Mouse (Mus musculus): ENCODE data around the gene Greb1. TPM values are rescaled to one million over a fixed set of nuclear protein-coding genes. Genes with fewer than 3 reads are reported as not detected.

Greb1 gene
- polyA plus RNA-seq, 1 experiment from 2014 or later: 0.38 TPM

DNA sequence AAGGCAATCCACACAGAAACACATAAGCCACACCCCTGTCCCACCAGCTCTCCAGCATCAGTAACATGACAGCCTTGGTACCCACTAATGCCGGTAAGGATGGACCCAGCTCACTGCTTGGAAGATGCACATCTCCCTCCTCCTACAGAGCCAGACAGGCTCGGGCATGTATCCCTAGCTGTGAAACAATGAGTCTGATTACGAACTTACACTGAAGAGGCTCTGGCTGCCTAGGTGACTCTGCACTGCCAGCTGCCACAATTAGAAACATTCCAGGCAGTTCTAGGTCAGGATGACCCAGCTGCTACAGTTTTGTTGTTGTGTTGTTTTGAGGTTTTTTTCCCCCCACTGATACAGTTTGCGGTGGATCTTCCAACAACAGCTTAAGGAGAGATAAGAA, 40.4 kb downstream of the Greb1 start:
- ATAC-seq (replicated peaks; ENCODE audit: extremely low read depth, insufficient read depth, low FRiP score): no peak
- whole genome bisulfite sequencing: 36% methylated on average over 4 of the region's 4 CpGs
- Histone ChIP-seq H3K9ac (ENCODE audit: low read length) (no peak overlapping the region), H3K9me3 (replicated peaks; ENCODE audit: control insufficient read depth, low read length) (no peaks in the 10 kb centered on the region), H3K36me3 (ENCODE audit: control insufficient read depth, insufficient read depth) (no peaks in the 10 kb centered on the region), H3K4me2 (ENCODE audit: low read depth, low read length) (no peak overlapping the region), H3K4me3 (ENCODE audit: low read length) (no peak overlapping the region), H3K27me3 (ENCODE audit: control insufficient read depth, insufficient read depth, low read length) (no peaks in the 10 kb centered on the region), H3K27ac (ENCODE audit: low read length) (no peak overlapping the region), H3K4me1 (ENCODE audit: control insufficient read depth, insufficient read depth, low read length) (0 out of 2 replicates have a peak, but pooled peaks cover 3% of the 10 kb centered on the region)

DNA sequence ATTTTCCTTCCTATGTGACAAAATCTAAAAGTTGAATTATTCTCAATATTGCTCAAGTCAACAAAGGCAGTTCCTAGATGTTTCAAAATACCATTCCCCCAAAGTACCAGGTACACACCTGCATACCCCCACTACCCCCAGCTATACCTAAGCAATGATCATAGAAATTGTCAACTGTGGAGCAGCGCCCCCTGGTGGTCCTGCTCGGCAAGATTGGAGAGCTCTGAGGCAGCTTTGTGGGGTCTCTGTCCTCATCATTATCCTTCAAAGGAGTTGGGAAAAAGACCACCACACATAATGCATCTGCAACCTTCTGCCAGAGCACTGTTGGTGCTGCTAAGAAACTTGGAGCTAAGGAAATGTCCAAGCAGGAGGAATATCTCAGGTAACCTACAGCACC, 46.4 kb downstream of the Greb1 start:
- ATAC-seq (replicated peaks; ENCODE audit: extremely low read depth, insufficient read depth, low FRiP score): no peak
- Histone ChIP-seq H3K27ac (ENCODE audit: low read length) (no peak overlapping the region), H3K27me3 (ENCODE audit: control insufficient read depth, insufficient read depth, low read length) (no peaks in the 10 kb centered on the region), H3K4me3 (ENCODE audit: low read length) (no peak overlapping the region), H3K9me3 (replicated peaks; ENCODE audit: control insufficient read depth, low read length) (no peaks in the 10 kb centered on the region), H3K9ac (ENCODE audit: low read length) (no peak overlapping the region), H3K4me1 (ENCODE audit: control insufficient read depth, insufficient read depth, low read length) (peaks cover 3% of the 10 kb centered on the region), H3K4me2 (ENCODE audit: low read depth, low read length) (no peak overlapping the region), H3K36me3 (ENCODE audit: control insufficient read depth, insufficient read depth) (no peaks in the 10 kb centered on the region)
- 0% methylated on average over 2 of the region's 2 CpGs for WGBS

DNA sequence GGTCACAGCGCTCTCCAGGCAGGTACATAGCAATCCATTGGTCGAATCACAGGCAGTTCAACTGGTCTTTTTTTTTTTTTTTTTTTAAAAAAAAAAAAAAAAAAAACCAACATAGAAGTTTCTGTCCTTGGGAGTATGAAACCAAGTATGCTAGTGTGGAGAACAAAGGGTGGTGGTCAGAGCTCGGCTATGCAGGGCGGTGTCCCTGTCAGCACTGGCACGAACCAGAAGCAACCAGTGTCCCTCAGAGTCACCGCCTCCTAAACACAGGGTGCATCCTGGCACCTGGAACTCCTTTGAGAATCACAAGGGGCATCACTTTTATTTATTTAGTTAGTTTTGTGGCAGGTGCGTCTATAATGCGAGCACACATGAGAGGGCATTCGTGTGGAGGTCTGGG, 47.1 kb downstream of the Greb1 start:
- H3K4me2 ChIP-seq (ENCODE audit: low read depth, low read length): no peak overlapping the region
- no peak overlapping the region for H3K9ac ChIP-seq (ENCODE audit: low read length)
- no peaks in the 10 kb centered on the region for H3K27me3 ChIP-seq (ENCODE audit: control insufficient read depth, insufficient read depth, low read length)
- H3K36me3 ChIP-seq (ENCODE audit: control insufficient read depth, insufficient read depth): no peaks in the 10 kb centered on the region
- WGBS: 79% methylated on average over 9 of the region's 9 CpGs
- ATAC-seq (replicated peaks; ENCODE audit: extremely low read depth, insufficient read depth, low FRiP score): no peak
- peaks cover 3% of the 10 kb centered on the region for H3K4me1 ChIP-seq (ENCODE audit: control insufficient read depth, insufficient read depth, low read length)
- no peak overlapping the region for H3K4me3 ChIP-seq (ENCODE audit: low read length)
- H3K27ac ChIP-seq (ENCODE audit: low read length): no peak overlapping the region
- H3K9me3 ChIP-seq (replicated peaks; ENCODE audit: control insufficient read depth, low read length): no peaks in the 10 kb centered on the region

DNA sequence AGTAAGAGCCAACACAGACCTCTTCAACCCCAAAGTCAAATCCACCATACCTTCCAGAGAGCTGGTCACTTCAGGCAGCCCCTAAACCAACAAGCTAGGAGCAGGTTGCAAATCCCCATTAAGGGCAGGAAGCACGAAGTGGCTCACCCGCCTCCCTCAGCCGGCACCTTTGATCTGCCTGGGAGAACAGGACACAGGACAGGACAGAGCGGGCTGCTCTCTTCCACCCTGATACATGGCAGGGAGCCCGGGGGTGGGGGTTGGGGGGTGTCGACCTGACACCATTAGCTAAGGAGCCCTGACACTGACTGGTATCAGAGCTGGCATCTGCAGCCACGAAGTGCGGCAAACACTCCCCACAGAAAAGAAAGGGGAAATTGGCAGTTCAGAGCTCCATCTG, 47.6 kb downstream of the Greb1 start:
- Histone ChIP-seq H3K9me3 (replicated peaks; ENCODE audit: control insufficient read depth, low read length) (no peaks in the 10 kb centered on the region), H3K36me3 (ENCODE audit: control insufficient read depth, insufficient read depth) (no peaks in the 10 kb centered on the region), H3K4me2 (ENCODE audit: low read depth, low read length) (no peak overlapping the region), H3K4me3 (ENCODE audit: low read length) (no peak overlapping the region), H3K27ac (ENCODE audit: low read length) (no peak overlapping the region), H3K9ac (ENCODE audit: low read length) (no peak overlapping the region), H3K27me3 (ENCODE audit: control insufficient read depth, insufficient read depth, low read length) (no peaks in the 10 kb centered on the region), H3K4me1 (ENCODE audit: control insufficient read depth, insufficient read depth, low read length) (peaks cover 3% of the 10 kb centered on the region)
- no peak for ATAC-seq (replicated peaks; ENCODE audit: extremely low read depth, insufficient read depth, low FRiP score)
- 21% methylated on average over 8 of the region's 8 CpGs for WGBS

DNA sequence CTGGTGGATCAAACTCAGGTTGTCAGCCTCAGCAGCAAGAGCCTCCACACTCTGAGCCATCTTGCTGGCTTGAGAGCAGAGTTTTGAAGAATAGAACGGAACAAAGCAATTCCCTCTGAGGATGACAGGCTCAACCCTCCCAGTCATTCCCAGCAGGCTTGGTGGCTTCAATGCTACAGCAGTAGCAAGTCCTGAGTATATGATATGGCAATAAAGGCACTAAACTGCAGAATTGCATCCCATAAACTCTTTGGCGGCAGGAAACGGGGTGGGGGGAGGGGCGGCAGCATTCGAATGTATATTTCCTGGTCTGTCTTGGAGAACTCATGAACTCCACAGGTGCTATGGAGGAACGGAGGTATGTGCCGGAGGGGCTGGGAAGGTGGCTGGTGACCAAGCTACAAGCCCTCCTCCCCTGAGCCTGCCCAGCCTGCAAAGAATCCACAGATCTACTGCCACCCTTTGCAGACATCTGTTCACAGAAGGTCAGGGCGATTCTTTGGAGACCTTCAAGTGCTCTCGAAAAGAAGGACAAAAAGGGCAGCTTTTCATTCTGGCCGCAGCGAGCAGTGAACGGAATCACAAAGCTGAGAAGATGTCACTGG, 48.3 kb downstream of the Greb1 start:
- ATAC-seq (replicated peaks; ENCODE audit: extremely low read depth, insufficient read depth, low FRiP score): no peak
- no peak overlapping the region for H3K4me2 ChIP-seq (ENCODE audit: low read depth, low read length)
- no peaks in the 10 kb centered on the region for H3K27me3 ChIP-seq (ENCODE audit: control insufficient read depth, insufficient read depth, low read length)
- H3K36me3 ChIP-seq (ENCODE audit: control insufficient read depth, insufficient read depth): no peaks in the 10 kb centered on the region
- WGBS: 64% methylated on average over 12 of the region's 12 CpGs
- H3K9ac ChIP-seq (ENCODE audit: low read length): no peak overlapping the region
- no peaks in the 10 kb centered on the region for H3K9me3 ChIP-seq (replicated peaks; ENCODE audit: control insufficient read depth, low read length)
- H3K27ac ChIP-seq (ENCODE audit: low read length): no peak overlapping the region
- H3K4me1 ChIP-seq (ENCODE audit: control insufficient read depth, insufficient read depth, low read length): peaks cover 3% of the 10 kb centered on the region
- no peak overlapping the region for H3K4me3 ChIP-seq (ENCODE audit: low read length)

DNA sequence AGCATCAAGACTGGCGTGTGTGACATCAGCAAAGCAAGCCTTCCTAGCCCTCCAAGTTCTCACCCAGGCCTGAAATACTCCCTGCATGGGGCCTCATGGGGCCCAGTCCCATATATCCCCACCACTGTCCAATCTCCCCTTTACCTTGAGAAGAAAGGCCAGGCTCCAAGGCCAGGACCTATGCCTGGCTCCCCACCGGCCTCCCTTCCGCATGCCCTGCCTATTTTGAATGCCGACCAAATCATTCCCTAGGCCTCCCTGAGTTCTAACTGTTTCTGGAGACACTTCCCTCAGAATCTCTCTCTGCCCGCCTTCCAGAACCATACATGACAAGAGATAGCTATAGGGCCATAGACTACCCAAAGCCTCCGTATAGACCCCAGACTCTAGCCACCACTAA, 49.1 kb downstream of the Greb1 start:
- ATAC-seq (replicated peaks; ENCODE audit: extremely low read depth, insufficient read depth, low FRiP score): no peak
- Histone ChIP-seq H3K4me1 (ENCODE audit: control insufficient read depth, insufficient read depth, low read length) (peaks cover 3% of the 10 kb centered on the region), H3K4me3 (ENCODE audit: low read length) (no peak overlapping the region), H3K27me3 (ENCODE audit: control insufficient read depth, insufficient read depth, low read length) (no peaks in the 10 kb centered on the region), H3K27ac (ENCODE audit: low read length) (no peak overlapping the region), H3K9ac (ENCODE audit: low read length) (no peak overlapping the region), H3K9me3 (replicated peaks; ENCODE audit: control insufficient read depth, low read length) (no peaks in the 10 kb centered on the region), H3K36me3 (ENCODE audit: control insufficient read depth, insufficient read depth) (no peaks in the 10 kb centered on the region), H3K4me2 (ENCODE audit: low read depth, low read length) (no peak overlapping the region)
- 91% methylated on average over 6 of the region's 6 CpGs for WGBS

DNA sequence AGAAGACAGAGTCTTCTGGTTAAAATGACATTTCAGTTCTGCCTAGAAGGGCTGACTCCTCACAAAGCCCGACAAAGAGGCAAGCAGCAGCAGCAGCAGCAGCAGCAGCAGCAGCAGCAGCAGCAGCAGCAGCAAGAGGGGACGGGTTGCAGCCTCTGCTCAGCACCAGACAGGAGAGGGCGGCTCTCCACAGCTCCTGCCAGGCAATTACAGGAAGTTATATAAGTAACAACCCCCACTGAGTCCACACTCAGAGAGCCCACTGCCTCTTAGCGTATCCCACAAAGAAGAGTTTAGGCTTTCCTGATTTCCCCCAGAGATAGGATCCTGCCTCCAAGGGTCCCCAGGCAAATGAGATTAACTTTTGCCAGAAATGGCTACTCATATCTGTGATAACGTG, 60.6 kb downstream of the Greb1 start:
- Histone ChIP-seq H3K27me3 (ENCODE audit: control insufficient read depth, insufficient read depth, low read length) (no peaks in the 10 kb centered on the region), H3K4me3 (ENCODE audit: low read length) (no peak overlapping the region), H3K27ac (ENCODE audit: low read length) (no peak overlapping the region), H3K4me1 (ENCODE audit: control insufficient read depth, insufficient read depth, low read length) (no peaks in the 10 kb centered on the region), H3K9me3 (replicated peaks; ENCODE audit: control insufficient read depth, low read length) (no peaks in the 10 kb centered on the region), H3K36me3 (ENCODE audit: control insufficient read depth, insufficient read depth) (no peaks in the 10 kb centered on the region), H3K4me2 (ENCODE audit: low read depth, low read length) (no peak overlapping the region), H3K9ac (ENCODE audit: low read length) (no peak overlapping the region)
- ATAC-seq (replicated peaks; ENCODE audit: extremely low read depth, insufficient read depth, low FRiP score): no peak
- WGBS: 30% methylated on average over 5 of the region's 5 CpGs

DNA sequence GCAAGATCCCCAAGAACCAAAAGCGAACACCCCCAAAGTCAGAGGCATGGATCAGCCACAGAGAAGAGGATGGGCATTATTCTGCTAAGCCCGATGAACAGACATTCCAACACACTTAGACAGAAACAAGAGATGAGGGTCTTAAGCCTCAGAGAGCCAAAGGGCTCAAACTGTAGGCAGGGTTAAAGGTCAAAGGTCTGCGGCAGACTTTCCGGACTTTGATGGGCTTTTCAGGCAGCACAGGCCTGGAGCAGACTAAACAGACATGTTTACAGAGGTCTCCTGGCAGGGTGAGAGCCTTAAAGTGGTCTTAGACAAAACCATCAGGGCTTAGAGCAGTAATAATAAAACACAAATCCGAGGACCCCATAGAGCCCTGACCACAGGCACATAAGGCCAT, 63.4 kb downstream of the Greb1 start:
- no peak overlapping the region for H3K4me3 ChIP-seq (ENCODE audit: low read length)
- H3K9ac ChIP-seq (ENCODE audit: low read length): no peak overlapping the region
- ATAC-seq (replicated peaks; ENCODE audit: extremely low read depth, insufficient read depth, low FRiP score): no peak
- H3K27ac ChIP-seq (ENCODE audit: low read length): no peak overlapping the region
- 66% methylated on average over 5 of the region's 5 CpGs for WGBS
- H3K4me2 ChIP-seq (ENCODE audit: low read depth, low read length): no peak overlapping the region
- H3K27me3 ChIP-seq (ENCODE audit: control insufficient read depth, insufficient read depth, low read length): no peaks in the 10 kb centered on the region
- H3K9me3 ChIP-seq (replicated peaks; ENCODE audit: control insufficient read depth, low read length): no peaks in the 10 kb centered on the region
- H3K4me1 ChIP-seq (ENCODE audit: control insufficient read depth, insufficient read depth, low read length): no peaks in the 10 kb centered on the region
- H3K36me3 ChIP-seq (ENCODE audit: control insufficient read depth, insufficient read depth): no peaks in the 10 kb centered on the region

DNA sequence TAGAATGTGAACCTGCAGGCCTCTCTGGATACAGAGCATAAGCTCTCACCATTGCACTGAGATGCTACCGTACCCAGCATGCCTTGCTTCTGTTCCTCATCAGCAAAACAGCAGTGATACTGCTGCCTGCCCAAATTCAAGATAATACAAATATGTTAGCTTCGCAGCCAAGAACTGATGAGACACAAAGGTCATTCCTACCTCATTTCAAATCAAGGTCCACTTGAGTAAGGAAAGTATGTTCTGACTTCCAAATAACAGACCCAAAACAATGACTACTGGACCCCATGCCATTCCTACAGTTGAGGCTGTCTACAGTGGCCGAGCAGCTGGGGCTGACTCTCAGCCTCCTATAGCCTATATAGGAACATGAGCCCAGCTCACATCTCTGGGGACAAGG, 66.0 kb downstream of the Greb1 start:
- Histone ChIP-seq H3K4me3 (ENCODE audit: low read length) (no peak overlapping the region), H3K36me3 (ENCODE audit: control insufficient read depth, insufficient read depth) (no peaks in the 10 kb centered on the region), H3K9ac (ENCODE audit: low read length) (no peak overlapping the region), H3K4me1 (ENCODE audit: control insufficient read depth, insufficient read depth, low read length) (peaks cover 8% of the 10 kb centered on the region), H3K4me2 (ENCODE audit: low read depth, low read length) (no peak overlapping the region), H3K27ac (ENCODE audit: low read length) (no peak overlapping the region), H3K9me3 (replicated peaks; ENCODE audit: control insufficient read depth, low read length) (no peaks in the 10 kb centered on the region), H3K27me3 (ENCODE audit: control insufficient read depth, insufficient read depth, low read length) (no peaks in the 10 kb centered on the region)
- ATAC-seq (replicated peaks; ENCODE audit: extremely low read depth, insufficient read depth, low FRiP score): no peak
- 79% methylated on average over 3 of the region's 3 CpGs for WGBS

Measured in heart, embryonic 16.5 days (tissue).